Mouse (Mus musculus) neural tube, embryonic 13.5 days (tissue): Measurements from ENCODE around the gene Gpr37l1. TPM values are rescaled to one million over a fixed set of nuclear protein-coding genes. Genes with fewer than 3 reads are reported as not detected.

Experiments
- ATAC-seq: fragments of 200-750 bp; cut with Nextera tagmentation; 2 replicates; pipeline ENCODE4 v1.8.0; 2017; ENCODE audit warnings: low read depth, mild to moderate bottlenecking, moderate TSS enrichment, moderate library complexity
- H3K27ac ChIP-seq: fragments of 300-500 bp; sonication (generic); replicated peaks from 2 replicates; pipeline ENCODE4 v1.5.1; 2015; ENCODE audit warnings: moderate library complexity, mild to moderate bottlenecking, inconsistent platforms
- H3K27me3 ChIP-seq: fragments of 300-500 bp; sonication (generic); 2 replicates; pipeline ENCODE4 v1.6.1; 2015; ENCODE audit warnings: mild to moderate bottlenecking, inconsistent platforms
- H3K36me3 ChIP-seq: fragments of 300-500 bp; sonication (generic); 2 replicates; pipeline ENCODE4 v1.6.1; 2015; ENCODE audit warnings: mild to moderate bottlenecking, inconsistent platforms
- H3K4me1 ChIP-seq: fragments of 300-500 bp; sonication (generic); replicated peaks from 2 replicates; pipeline ENCODE4 v1.6.1; 2015; ENCODE audit warnings: inconsistent platforms
- H3K4me2 ChIP-seq: fragments of 300-500 bp; sonication (generic); 2 replicates; pipeline ENCODE4 v1.6.1; 2015; ENCODE audit warnings: inconsistent platforms, mild to moderate bottlenecking, moderate library complexity
- H3K4me3 ChIP-seq: fragments of 300-500 bp; sonication (generic); 2 replicates; pipeline ENCODE4 v1.5.1; 2015; ENCODE audit warnings: mild to moderate bottlenecking, inconsistent platforms
- H3K9ac ChIP-seq: fragments of 300-500 bp; sonication (generic); 2 replicates; pipeline ENCODE4 v1.6.1; 2015; ENCODE audit warnings: moderate library complexity, mild to moderate bottlenecking, inconsistent platforms
- H3K9me3 ChIP-seq: fragments of 300-500 bp; sonication (generic); 2 replicates; pipeline ENCODE4 v1.6.1; 2016; ENCODE audit warnings: inconsistent platforms
- WGBS: fragments of 180-500 bp; shearing (Covaris S2); methylation state at CpG from one replicate; pipeline ENCODE4 v1.1.7; 2015; 5-methylcytosine and 5-hydroxymethylcytosine counted together
- polyA plus RNA-seq: library from polyadenylated mRNA; unstranded; fragments of >200 nt; fragmentation: Nextera tagmentation; extraction: Ambion mirVana; gene quantifications from 2 replicates; pipeline ENCODE4 v1.2.1, GENCODE M21; 2015

Gpr37l1 gene
- polyA plus RNA-seq, 1 experiment from 2014 or later = 0.63 TPM

GRCm38 (mm10) chr1:135159556-135160123 is 7.8 kb downstream of the Gpr37l1 start:
- no peak for ATAC-seq
- Histone ChIP-seq H3K4me2 (no peak overlapping the region), H3K36me3 (peaks cover 24% of the 10 kb centered on the region), H3K27me3 (no peaks in the 10 kb centered on the region), H3K9me3 (no peaks in the 10 kb centered on the region), H3K27ac (peak overlapping the region; percentile 89), H3K4me3 (no peak overlapping the region), H3K4me1 (peaks cover 44% of the 10 kb centered on the region), H3K9ac (no peak overlapping the region)
- WGBS = 75% methylated on average over 11 of the region's 11 CpGs

DNA sequence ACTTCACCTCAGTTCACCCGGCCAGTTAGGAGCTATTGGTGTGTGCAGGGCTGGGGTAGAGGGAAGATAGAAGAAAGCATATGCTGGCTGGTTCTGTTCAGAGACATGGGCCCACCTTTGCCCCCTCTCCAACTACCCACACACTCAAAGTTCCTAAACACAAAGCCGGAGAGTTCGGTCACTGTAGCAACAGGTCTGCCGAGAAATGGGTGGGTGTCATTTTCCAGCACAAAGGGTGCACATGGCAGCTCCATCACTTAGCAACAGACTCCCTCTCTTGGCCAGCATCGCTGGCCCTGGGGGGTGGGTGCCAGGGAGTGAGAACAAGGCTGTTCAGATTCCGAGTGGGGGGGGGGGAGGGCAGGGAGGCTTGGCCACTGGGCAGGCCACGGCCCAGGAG is 8.4 kb downstream of the Gpr37l1 start:
- ATAC-seq = peak; percentile 73
- Histone ChIP-seq H3K27ac (peak overlapping the region; percentile 89), H3K4me2 (0 out of 2 replicates have a peak overlapping the region, but pooled peaks have one; percentile 9), H3K4me3 (no peak overlapping the region), H3K9ac (no peak overlapping the region), H3K36me3 (peaks cover 24% of the 10 kb centered on the region), H3K27me3 (no peaks in the 10 kb centered on the region), H3K9me3 (no peaks in the 10 kb centered on the region), H3K4me1 (peaks cover 50% of the 10 kb centered on the region)
- 34% methylated on average over 7 of the region's 7 CpGs for WGBS

- Histone ChIP-seq H3K27ac (peak overlapping the region; percentile 89), H3K9me3 (no peaks in the 10 kb centered on the region), H3K36me3 (peaks cover 24% of the 10 kb centered on the region), H3K9ac (no peak overlapping the region), H3K27me3 (no peaks in the 10 kb centered on the region), H3K4me1 (peaks cover 54% of the 10 kb centered on the region), H3K4me3 (no peak overlapping the region), H3K4me2 (0 out of 2 replicates have a peak overlapping the region, but pooled peaks have one; percentile 9)
- WGBS = 45% methylated on average over 5 of the region's 5 CpGs
- ATAC-seq = peak; percentile 68
Measured at GRCm38 (mm10) chr1:135158633-135159032, 8.8 kb downstream of the Gpr37l1 start.

GRCm38 (mm10) chr1:135156300-135156699 is 11.2 kb downstream of the Gpr37l1 start:
- Histone ChIP-seq H3K9me3 (no peaks in the 10 kb centered on the region), H3K36me3 (peaks cover 42% of the 10 kb centered on the region), H3K4me3 (no peak overlapping the region), H3K4me2 (no peak overlapping the region), H3K27me3 (no peaks in the 10 kb centered on the region), H3K4me1 (peaks cover 65% of the 10 kb centered on the region), H3K27ac (0 out of 2 replicates have a peak overlapping the region, but pooled peaks have one; percentile 1), H3K9ac (no peak overlapping the region)
- no peak for ATAC-seq
- 88% methylated on average over 6 of the region's 6 CpGs for WGBS

DNA sequence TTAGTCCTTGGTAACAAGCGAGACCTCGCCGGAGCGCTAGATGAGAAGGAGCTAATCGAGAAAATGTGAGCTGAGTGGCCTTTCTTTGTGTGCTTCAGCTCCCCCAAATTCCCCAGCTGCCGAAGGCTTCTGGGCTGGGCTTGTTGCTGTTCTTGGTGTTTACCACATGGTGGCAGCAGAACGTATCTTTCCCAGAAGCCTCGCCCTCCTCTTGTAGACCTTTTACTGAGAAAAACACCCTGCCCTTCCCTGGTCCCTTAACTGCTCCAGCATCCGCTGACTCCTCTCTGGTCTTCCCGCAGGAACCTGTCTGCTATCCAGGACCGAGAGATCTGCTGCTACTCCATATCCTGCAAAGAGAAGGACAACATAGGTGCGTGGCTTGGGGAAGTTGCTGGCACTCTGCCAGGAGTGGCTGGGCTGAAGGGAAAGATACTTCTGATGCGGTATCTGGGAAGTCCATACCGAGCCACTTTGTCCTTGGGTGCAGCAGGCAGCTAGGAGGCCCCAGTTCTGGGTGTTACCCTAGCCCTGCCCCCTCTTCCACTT is 13.0 kb downstream of the Gpr37l1 start:
- 3% methylated on average over 14 of the region's 14 CpGs for WGBS
- peak overlapping the region; percentile 46 for H3K4me2 ChIP-seq
- peaks cover 46% of the 10 kb centered on the region for H3K36me3 ChIP-seq
- H3K9ac ChIP-seq = peak overlapping the region; percentile 71
- peak; percentile 28 for ATAC-seq
- H3K27ac ChIP-seq = peak overlapping the region; percentile 95
- H3K4me3 ChIP-seq = peak overlapping the region; percentile 18
- peaks cover 67% of the 10 kb centered on the region for H3K4me1 ChIP-seq
- no peaks in the 10 kb centered on the region for H3K27me3 ChIP-seq
- no peaks in the 10 kb centered on the region for H3K9me3 ChIP-seq

GRCm38 (mm10) chr1:135154011-135154410 is 13.5 kb downstream of the Gpr37l1 start:
- 24% methylated on average over 13 of the region's 13 CpGs for WGBS
- peaks cover 71% of the 10 kb centered on the region for H3K4me1 ChIP-seq
- H3K27me3 ChIP-seq = no peaks in the 10 kb centered on the region
- H3K4me3 ChIP-seq = peak overlapping the region; percentile 18; the same call in 1 of the 2 replicates
- H3K9me3 ChIP-seq = no peaks in the 10 kb centered on the region
- H3K4me2 ChIP-seq = peak overlapping the region; percentile 46
- peak; percentile 10; the same call in 1 of the 2 replicates for ATAC-seq
- H3K36me3 ChIP-seq = peaks cover 46% of the 10 kb centered on the region
- H3K9ac ChIP-seq = peak overlapping the region; percentile 71
- peak overlapping the region; percentile 95 for H3K27ac ChIP-seq

DNA sequence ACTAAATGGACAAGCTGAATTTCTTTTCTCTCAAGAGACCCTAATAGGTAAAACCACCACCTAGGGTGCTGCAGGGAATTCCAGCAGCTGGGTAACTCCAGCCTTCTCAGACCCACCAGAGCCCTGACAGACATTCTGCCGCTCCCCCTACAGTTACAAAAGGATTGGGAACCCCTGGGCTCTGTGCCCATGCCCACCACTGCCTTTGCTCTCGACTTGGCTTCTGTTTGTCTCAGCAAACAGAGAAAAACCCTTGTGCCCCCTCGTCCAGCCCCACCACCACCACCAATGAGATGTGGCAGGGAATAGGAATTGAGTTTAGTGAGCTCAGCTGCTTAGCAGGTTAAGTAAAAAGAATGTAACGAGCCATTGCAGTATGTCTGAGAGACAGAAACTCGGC is 18.5 kb downstream of the Gpr37l1 start:
- Histone ChIP-seq H3K4me2 (peak overlapping the region; percentile 81), H3K9ac (peak overlapping the region; percentile 99), H3K27me3 (peaks cover 7% of the 10 kb centered on the region; the same call in 1 of the 2 replicates), H3K27ac (peak overlapping the region; percentile 98), H3K4me3 (peak overlapping the region; percentile 99), H3K36me3 (peaks cover 22% of the 10 kb centered on the region), H3K4me1 (peaks cover 62% of the 10 kb centered on the region), H3K9me3 (no peaks in the 10 kb centered on the region)
- 48% methylated on average over 5 of the region's 5 CpGs for WGBS
- ATAC-seq = no peak

GRCm38 (mm10) chr1:135148476-135148875 is 19.0 kb downstream of the Gpr37l1 start:
- peak overlapping the region; percentile 81 for H3K4me2 ChIP-seq
- H3K9me3 ChIP-seq = no peaks in the 10 kb centered on the region
- 49% methylated on average over 4 of the region's 4 CpGs for WGBS
- ATAC-seq = no peak
- peak overlapping the region; percentile 99 for H3K4me3 ChIP-seq
- peaks cover 22% of the 10 kb centered on the region for H3K36me3 ChIP-seq
- peak overlapping the region; percentile 98 for H3K27ac ChIP-seq
- peaks cover 57% of the 10 kb centered on the region for H3K4me1 ChIP-seq
- peak overlapping the region; percentile 99 for H3K9ac ChIP-seq
- peaks cover 13% of the 10 kb centered on the region; the same call in 1 of the 2 replicates for H3K27me3 ChIP-seq

- peak overlapping the region; percentile 99 for H3K4me3 ChIP-seq
- H3K9ac ChIP-seq = peak overlapping the region; percentile 99
- peaks cover 14% of the 10 kb centered on the region; the same call in 1 of the 2 replicates for H3K27me3 ChIP-seq
- H3K9me3 ChIP-seq = no peaks in the 10 kb centered on the region
- peak overlapping the region; percentile 98 for H3K27ac ChIP-seq
- ATAC-seq = no peak; the same call in 1 of the 2 replicates
- H3K4me1 ChIP-seq = peaks cover 55% of the 10 kb centered on the region
- peak overlapping the region; percentile 81 for H3K4me2 ChIP-seq
- WGBS = under 1% methylated on average over 7 of the region's 7 CpGs
- H3K36me3 ChIP-seq = peaks cover 18% of the 10 kb centered on the region
Measured at GRCm38 (mm10) chr1:135147702-135148058, 19.8 kb downstream of the Gpr37l1 start.

DNA sequence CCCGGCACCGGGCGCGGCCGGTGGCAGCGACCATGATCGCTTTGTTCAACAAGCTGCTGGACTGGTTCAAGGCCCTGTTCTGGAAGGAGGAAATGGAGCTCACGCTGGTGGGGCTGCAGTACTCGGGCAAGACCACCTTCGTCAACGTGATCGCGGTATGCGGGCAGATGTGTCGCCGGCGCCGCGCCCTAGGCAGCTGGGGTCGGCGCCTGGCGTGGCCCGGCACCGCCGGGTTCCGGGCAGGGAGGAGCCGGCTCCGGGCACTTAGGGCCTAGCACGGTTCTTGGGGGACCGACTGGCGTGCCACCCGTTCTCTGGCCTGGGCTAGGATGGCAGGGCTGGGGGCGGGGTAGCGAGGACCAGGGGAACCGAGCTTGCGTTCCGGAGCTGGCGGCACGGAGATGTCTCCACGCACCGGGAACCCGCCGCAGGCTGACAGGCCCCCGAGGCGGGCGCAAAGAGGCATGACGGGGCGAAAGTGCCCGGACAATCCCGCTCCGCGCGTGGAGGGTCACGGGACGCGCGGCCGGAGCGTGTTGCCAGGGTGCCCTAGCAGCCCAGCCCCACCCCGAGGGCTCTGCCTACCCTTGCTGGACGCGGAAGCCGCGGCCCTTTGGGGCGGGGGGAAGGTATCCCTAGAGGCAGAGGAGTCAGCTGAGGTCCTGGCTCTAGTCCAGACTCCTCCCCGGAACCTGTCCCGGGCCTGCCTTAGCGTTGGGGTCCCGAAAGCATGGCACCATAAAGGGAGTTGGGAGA is 20.4 kb downstream of the Gpr37l1 start:
- H3K9ac ChIP-seq = peak overlapping the region; percentile 99
- H3K27me3 ChIP-seq = peaks cover 14% of the 10 kb centered on the region; the same call in 1 of the 2 replicates
- no peaks in the 10 kb centered on the region for H3K9me3 ChIP-seq
- peak overlapping the region; percentile 99 for H3K4me3 ChIP-seq
- peak overlapping the region; percentile 81 for H3K4me2 ChIP-seq
- peak overlapping the region; percentile 98 for H3K27ac ChIP-seq
- ATAC-seq = peak; percentile 72
- peaks cover 49% of the 10 kb centered on the region for H3K4me1 ChIP-seq
- under 1% methylated on average over 69 of the region's 69 CpGs for WGBS
- H3K36me3 ChIP-seq = peaks cover 12% of the 10 kb centered on the region

- Histone ChIP-seq H3K27me3 (peaks cover 14% of the 10 kb centered on the region; the same call in 1 of the 2 replicates), H3K4me1 (peaks cover 41% of the 10 kb centered on the region), H3K9me3 (no peaks in the 10 kb centered on the region), H3K9ac (peak within 1 kb of the TSS; percentile 99), H3K4me3 (peak within 1 kb of the TSS; percentile 99), H3K36me3 (peaks cover 4% of the 10 kb centered on the region), H3K4me2 (peak within 1 kb of the TSS; percentile 81), H3K27ac (peak within 1 kb of the TSS; percentile 98)
- WGBS = under 1% methylated on average over 66 of the region's 78 CpGs
- ATAC-seq = peak; percentile 85
Measured at GRCm38 (mm10) chr1:135146077-135146945, 21.2 kb downstream of the Gpr37l1 start, which contains the start of gene Arl8a. TSS of gene Arl8a (plus strand) at chr1:135146824.
